Mouse (Mus musculus) bone marrow macrophage, adult 2 months (primary cell): ENCODE measurements around the gene Ralgps1. TPM values are rescaled to one million over a fixed set of nuclear protein-coding genes. Genes with fewer than 3 reads are reported as not detected.

Experiments
- H3K27ac ChIP-seq: 2 replicates; pipeline ENCODE4 v1.5.1; 2012; ENCODE audit warnings: low read depth, low read length; ENCODE audit not compliant: insufficient read depth
- H3K4me1 ChIP-seq: 2 replicates; pipeline ENCODE4 v1.6.1; 2012; ENCODE audit warnings: low read length; ENCODE audit not compliant: control insufficient read depth, insufficient read depth
- H3K4me3 ChIP-seq: 2 replicates; pipeline ENCODE4 v1.5.1; 2012; ENCODE audit warnings: mild to moderate bottlenecking, low read length, moderate library complexity; ENCODE audit not compliant: insufficient read depth
- CTCF ChIP-seq: IDR thresholded peaks from 2 replicates; pipeline ENCODE4 v1.5.1; 2012; ENCODE audit warnings: low read depth, mild to moderate bottlenecking, low read length, moderate library complexity
- POLR2A ChIP-seq: IDR thresholded peaks from 2 replicates; pipeline ENCODE4 v1.6.1; 2012; ENCODE audit warnings: mild to moderate bottlenecking, low read depth, low read length, borderline replicate concordance
- polyA plus RNA-seq: library from polyadenylated mRNA; stranded (reverse); fragments of >200 nt; gene quantifications from 2 replicates; pipeline ENCODE4 v1.2.4, GENCODE M21; 2012; ENCODE audit not compliant: missing spikeins, insufficient read depth, insufficient read length

Gene Ralgps1
- polyA plus RNA-seq, 1 experiment: 7.6 TPM

DNA sequence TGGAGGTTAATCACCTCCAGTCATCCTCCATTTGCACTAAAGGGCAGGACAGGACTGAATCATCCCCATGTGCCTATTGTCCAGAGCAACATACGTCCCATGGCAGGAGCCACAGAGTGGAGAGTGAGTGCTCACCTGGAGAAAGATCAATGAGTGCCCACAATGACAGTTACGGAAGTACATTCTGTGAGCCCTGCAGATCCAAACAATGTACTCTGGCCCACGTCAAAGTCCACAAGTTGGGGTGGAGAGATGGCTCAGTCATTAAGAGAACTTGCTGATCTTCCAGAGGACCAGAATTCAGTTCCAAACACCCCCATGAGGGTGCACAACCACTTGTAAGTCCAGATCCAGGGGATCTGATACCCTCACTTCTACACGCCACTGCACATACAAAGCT, 7.4 kb downstream of the Ralgps1 start:
- Histone ChIP-seq H3K4me1 (peaks cover 8% of the 10 kb centered on the region), H3K4me3 (no peak overlapping the region), H3K27ac (no peak overlapping the region)
- TF ChIP-seq CTCF: no peak
- TF ChIP-seq POLR2A: no peak

DNA sequence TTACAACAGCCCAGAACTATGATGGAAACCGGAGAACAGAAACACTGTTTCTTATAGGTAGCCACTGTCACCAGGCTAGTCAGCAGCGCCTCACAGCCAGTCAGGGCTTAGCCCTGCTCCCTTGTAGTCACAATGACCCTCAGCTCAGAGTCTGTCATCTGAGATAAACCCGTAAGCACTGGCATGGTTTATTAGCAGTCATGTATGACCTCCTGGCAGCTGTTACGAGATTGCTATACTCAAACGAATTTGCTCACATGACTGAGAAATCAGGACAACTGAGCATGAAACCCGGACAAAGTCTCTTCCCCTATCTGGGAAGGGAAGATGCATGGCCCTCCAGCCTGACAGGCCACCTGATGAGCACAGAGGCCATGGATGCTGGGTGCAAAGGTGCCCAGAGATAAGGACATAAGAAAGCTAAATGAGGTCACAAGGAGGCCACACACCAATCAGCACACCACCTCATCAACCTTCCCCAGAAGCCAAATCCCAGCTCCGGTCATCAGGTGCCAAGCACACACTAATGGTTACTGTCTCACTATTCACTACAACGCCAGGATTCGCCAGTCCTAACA, 10.1 kb downstream of the Ralgps1 start:
- no peak overlapping the region for H3K27ac ChIP-seq
- H3K4me1 ChIP-seq: peaks cover 17% of the 10 kb centered on the region
- no peak overlapping the region for H3K4me3 ChIP-seq
- no peak for TF ChIP-seq CTCF
- no peak for TF ChIP-seq POLR2A

GRCm38 (mm10) chr2:33360564-33360963, 10.7 kb downstream of the Ralgps1 start:
- TF ChIP-seq CTCF: no peak
- TF ChIP-seq POLR2A: no peak
- Histone ChIP-seq H3K27ac (no peak overlapping the region), H3K4me1 (peaks cover 19% of the 10 kb centered on the region), H3K4me3 (no peak overlapping the region)

DNA sequence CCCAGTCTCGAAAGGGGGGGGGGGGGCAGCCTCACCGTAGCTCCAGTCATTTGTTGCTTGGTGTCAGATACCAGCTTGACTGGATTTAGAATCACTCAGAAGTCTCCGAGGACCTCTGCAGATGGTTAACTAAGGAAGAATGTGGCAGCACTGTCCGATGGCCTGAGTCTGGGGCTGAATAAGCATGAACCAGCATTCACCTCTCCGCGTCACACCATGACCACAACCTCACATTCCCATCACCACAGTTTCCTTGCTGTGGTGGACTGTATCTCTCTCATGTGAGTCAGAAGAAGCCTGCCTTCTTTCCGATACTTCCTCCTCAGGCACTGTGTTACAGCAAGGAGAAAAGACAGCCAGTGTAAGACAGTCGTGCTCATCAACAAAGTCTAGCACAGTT, 12.1 kb downstream of the Ralgps1 start:
- no peak overlapping the region for H3K4me3 ChIP-seq
- no peak overlapping the region for H3K27ac ChIP-seq
- peaks cover 24% of the 10 kb centered on the region for H3K4me1 ChIP-seq
- TF ChIP-seq CTCF (no peak), POLR2A (no peak)

DNA sequence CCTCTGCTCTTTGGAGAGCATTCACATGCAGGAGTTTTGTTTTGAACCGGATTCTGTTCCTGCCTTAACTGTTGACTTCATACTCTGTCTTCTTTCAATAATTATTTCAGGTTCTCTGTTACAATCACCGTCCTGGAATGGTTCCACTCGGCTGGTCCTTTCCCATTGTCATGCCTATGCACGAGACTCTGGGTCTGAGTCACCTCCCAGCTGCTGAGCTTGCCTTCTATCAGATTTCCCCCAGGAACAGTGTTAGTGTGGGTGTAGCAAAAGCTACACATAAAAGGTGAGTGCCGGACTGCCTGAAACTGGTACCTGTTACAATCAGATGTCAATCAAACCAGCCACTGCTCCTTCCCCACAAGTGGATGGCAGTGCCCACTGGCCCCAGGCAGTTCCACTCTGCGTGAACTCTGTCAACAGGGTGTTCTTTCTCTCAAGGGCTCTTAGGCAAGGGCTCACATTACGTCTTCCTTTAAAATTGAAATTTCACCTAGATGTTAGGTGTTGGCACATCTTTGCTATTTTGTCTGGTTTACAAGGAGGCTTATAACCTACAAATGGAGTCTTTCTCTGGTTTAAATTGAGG, 13.9 kb downstream of the Ralgps1 start:
- H3K4me3 ChIP-seq: no peak overlapping the region
- no peak overlapping the region for H3K27ac ChIP-seq
- TF ChIP-seq POLR2A (no peak), CTCF (no peak)
- H3K4me1 ChIP-seq: peaks cover 40% of the 10 kb centered on the region

DNA sequence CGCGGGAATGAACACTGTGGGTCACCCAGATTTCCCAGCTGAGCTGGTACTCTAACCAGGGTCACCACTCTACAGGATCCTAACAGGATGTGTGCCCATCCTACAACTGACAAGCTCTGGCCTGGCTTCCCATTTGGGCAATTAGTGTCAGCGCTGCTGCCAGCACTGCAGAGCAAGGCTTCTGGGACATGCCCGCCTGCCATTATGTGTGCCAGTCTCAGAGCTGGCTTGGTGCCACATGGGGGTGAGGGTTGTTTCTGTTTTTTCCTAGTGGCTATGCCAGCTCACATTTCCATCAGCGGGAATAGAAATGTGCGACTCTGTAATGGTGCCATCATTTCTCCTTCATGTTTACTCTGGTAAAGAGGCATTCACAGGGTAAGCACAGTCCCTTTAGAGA, 15.7 kb downstream of the Ralgps1 start:
- Histone ChIP-seq H3K4me1 (peaks cover 50% of the 10 kb centered on the region), H3K27ac (no peak overlapping the region), H3K4me3 (no peak overlapping the region)
- TF ChIP-seq POLR2A: no peak
- TF ChIP-seq CTCF: no peak

GRCm38 (mm10) chr2:33353432-33353831, 17.9 kb downstream of the Ralgps1 start:
- Histone ChIP-seq H3K27ac (peak overlapping the region; percentile 45), H3K4me1 (peaks cover 39% of the 10 kb centered on the region), H3K4me3 (peak overlapping the region; percentile 10)
- TF ChIP-seq POLR2A (no peak), CTCF (no peak)

GRCm38 (mm10) chr2:33351449-33351848, 19.8 kb downstream of the Ralgps1 start:
- no peak overlapping the region for H3K4me3 ChIP-seq
- H3K27ac ChIP-seq: no peak overlapping the region
- TF ChIP-seq POLR2A: no peak
- TF ChIP-seq CTCF: no peak
- H3K4me1 ChIP-seq: peaks cover 34% of the 10 kb centered on the region

DNA sequence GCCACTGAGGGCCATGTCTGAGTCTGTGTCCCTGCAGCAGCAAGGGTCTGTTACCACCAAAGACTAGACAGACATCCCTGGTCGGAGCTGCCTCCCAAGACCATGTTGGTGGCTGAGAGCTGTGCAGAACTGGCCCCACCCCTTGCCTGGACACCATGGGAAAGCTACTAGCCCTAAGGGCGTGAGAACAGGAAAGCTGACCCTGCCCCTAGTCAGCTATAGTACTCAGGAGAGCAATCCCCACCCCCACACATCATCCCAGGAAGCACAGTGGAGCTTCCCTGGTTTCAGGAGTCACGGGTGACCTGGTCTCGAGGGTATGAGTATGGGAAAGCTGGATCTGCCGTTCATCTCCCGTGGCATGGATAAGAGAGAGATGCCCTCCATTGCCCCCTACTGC, 20.4 kb downstream of the Ralgps1 start:
- Histone ChIP-seq H3K4me3 (no peak overlapping the region), H3K4me1 (peaks cover 39% of the 10 kb centered on the region), H3K27ac (no peak overlapping the region)
- TF ChIP-seq POLR2A (no peak), CTCF (no peak)

DNA sequence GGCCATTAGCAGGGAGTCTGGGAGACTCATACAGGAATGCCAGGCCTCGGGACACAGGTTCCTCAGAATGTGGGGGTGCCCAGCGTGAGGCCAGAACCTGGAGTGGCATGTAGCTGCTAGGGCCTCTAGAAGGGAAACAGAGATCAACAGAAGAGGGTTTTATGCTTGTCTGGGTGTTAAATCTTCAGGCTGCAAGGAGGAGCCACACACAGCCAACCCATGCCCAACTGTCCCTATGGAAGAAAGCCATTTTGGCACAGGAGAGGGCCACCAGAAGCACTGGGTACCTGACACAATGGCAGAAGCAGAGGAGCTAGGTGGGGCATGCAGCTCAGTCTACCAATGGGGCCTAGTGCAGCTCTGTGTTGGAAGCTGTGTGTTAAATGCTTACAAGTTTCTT, 21.7 kb downstream of the Ralgps1 start:
- H3K4me1 ChIP-seq: peaks cover 36% of the 10 kb centered on the region
- H3K27ac ChIP-seq: no peak overlapping the region
- TF ChIP-seq POLR2A: no peak
- no peak for TF ChIP-seq CTCF
- no peak overlapping the region for H3K4me3 ChIP-seq
